Mouse (Mus musculus) ES-Bruce4 (cell line): ENCODE measurements around the gene Hvcn1. TPM values are rescaled to one million over a fixed set of nuclear protein-coding genes. Genes with fewer than 3 reads are reported as not detected.

Source experiments
- H3K27ac ChIP-seq: 2 replicates; pipeline ENCODE4 v1.5.1; 2012; ENCODE audit warnings: low read length, inconsistent platforms; ENCODE audit not compliant: insufficient read depth
- H3K27me3 ChIP-seq: 2 replicates; pipeline ENCODE4 v1.6.1; 2012; ENCODE audit warnings: mild to moderate bottlenecking, low read length, inconsistent platforms; ENCODE audit not compliant: control insufficient read depth, poor library complexity, insufficient read depth, severe bottlenecking
- H3K36me3 ChIP-seq: 2 replicates; pipeline ENCODE4 v1.6.1; 2012; ENCODE audit warnings: inconsistent platforms, mild to moderate bottlenecking, low read length, moderate library complexity; ENCODE audit not compliant: control insufficient read depth, poor library complexity, insufficient read depth, severe bottlenecking
- H3K4me1 ChIP-seq: one replicate; pipeline ENCODE4 v1.8.1; 2011; ENCODE audit warnings: low read length; ENCODE audit not compliant: control insufficient read depth, insufficient read depth
- H3K4me3 ChIP-seq: 2 replicates; pipeline ENCODE4 v1.5.1; 2011; ENCODE audit warnings: low read depth, mild to moderate bottlenecking, low read length
- H3K9ac ChIP-seq: 2 replicates; pipeline ENCODE4 v1.6.1; 2012; ENCODE audit warnings: low read depth, mild to moderate bottlenecking, inconsistent platforms; ENCODE audit not compliant: poor library complexity, severe bottlenecking
- H3K9me3 ChIP-seq: replicated peaks from 2 replicates; pipeline ENCODE4 v1.6.1; 2012; ENCODE audit warnings: mild to moderate bottlenecking, low read length, inconsistent platforms; ENCODE audit not compliant: control insufficient read depth, poor library complexity, insufficient read depth, severe bottlenecking
- CTCF ChIP-seq: IDR thresholded peaks from one replicate; pipeline ENCODE4 v1.8.1; 2011; ENCODE audit warnings: low read depth, low read length
- EP300 ChIP-seq: IDR thresholded peaks from 2 replicates; pipeline ENCODE4 v1.6.1; 2011; ENCODE audit warnings: low read depth, low read length; ENCODE audit not compliant: insufficient read depth
- POLR2A ChIP-seq: IDR thresholded peaks from one replicate; pipeline ENCODE4 v1.8.1; 2011; ENCODE audit warnings: low read length; ENCODE audit not compliant: insufficient read depth
- polyA plus RNA-seq: library from polyadenylated mRNA; stranded (reverse); fragments of >200 nt; gene quantifications from 2 replicates; pipeline ENCODE4 v1.2.4, GENCODE M21; 2011; ENCODE audit warnings: low read depth; ENCODE audit not compliant: missing spikeins, insufficient read depth, insufficient read length

Hvcn1 gene
- polyA plus RNA-seq, 1 experiment: 10.6 TPM

DNA sequence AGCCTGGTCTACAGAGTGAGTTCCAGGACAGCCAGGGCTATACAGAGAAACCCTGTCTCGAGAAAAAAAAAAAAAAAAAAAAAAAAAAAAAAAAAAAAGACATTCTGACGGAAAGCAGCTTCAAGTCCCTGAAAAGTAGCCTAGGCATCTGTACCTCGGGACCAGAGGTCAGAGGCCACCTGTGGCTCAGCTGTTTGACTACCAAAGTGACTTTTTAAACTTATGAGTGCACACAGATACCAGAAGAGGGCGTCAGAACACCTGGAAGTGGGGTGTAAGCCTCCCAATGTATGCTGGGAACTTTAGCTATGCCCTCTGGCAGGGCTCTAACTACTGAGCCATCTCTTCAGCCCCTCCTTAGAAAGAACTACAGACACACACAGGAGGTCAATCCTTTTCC, 14.3 kb upstream of the Hvcn1 start:
- H3K36me3 ChIP-seq: no peaks in the 10 kb centered on the region
- 0 out of 2 replicates have a peak, but pooled peaks cover 3% of the 10 kb centered on the region for H3K9me3 ChIP-seq
- H3K27ac ChIP-seq: peak overlapping the region; percentile 84; the same call in 1 of the 2 replicates
- H3K9ac ChIP-seq: no peak overlapping the region
- no peaks in the 10 kb centered on the region for H3K27me3 ChIP-seq
- H3K4me1 ChIP-seq: peaks cover 7% of the 10 kb centered on the region
- TF ChIP-seq EP300 (no peak), POLR2A (no peak), CTCF (peak; percentile 8)
- H3K4me3 ChIP-seq: no peak overlapping the region

- Histone ChIP-seq H3K27ac (no peak overlapping the region), H3K9ac (no peak overlapping the region)
Measured at GRCm38 (mm10) chr5:122200872-122201271, 5.7 kb upstream of the Hvcn1 start.

GRCm38 (mm10) chr5:122201904-122202303, 4.7 kb upstream of the Hvcn1 start:
- no peaks in the 10 kb centered on the region for H3K4me1 ChIP-seq
- TF ChIP-seq EP300: no peak
- H3K27ac ChIP-seq: no peak overlapping the region
- H3K9ac ChIP-seq: no peak overlapping the region
- H3K27me3 ChIP-seq: no peaks in the 10 kb centered on the region
- peaks cover 4% of the 10 kb centered on the region for H3K9me3 ChIP-seq
- H3K4me3 ChIP-seq: no peak overlapping the region
- no peaks in the 10 kb centered on the region for H3K36me3 ChIP-seq

More at GRCm38 (mm10) chr5:122200872-122201271, 5.7 kb upstream of the Hvcn1 start:
- no peak for TF ChIP-seq EP300
- TF ChIP-seq CTCF: no peak
- no peak for TF ChIP-seq POLR2A
- peaks cover 4% of the 10 kb centered on the region for H3K9me3 ChIP-seq
- H3K4me1 ChIP-seq: no peaks in the 10 kb centered on the region
- no peak overlapping the region for H3K4me3 ChIP-seq
- no peaks in the 10 kb centered on the region for H3K36me3 ChIP-seq
- H3K27me3 ChIP-seq: no peaks in the 10 kb centered on the region

DNA sequence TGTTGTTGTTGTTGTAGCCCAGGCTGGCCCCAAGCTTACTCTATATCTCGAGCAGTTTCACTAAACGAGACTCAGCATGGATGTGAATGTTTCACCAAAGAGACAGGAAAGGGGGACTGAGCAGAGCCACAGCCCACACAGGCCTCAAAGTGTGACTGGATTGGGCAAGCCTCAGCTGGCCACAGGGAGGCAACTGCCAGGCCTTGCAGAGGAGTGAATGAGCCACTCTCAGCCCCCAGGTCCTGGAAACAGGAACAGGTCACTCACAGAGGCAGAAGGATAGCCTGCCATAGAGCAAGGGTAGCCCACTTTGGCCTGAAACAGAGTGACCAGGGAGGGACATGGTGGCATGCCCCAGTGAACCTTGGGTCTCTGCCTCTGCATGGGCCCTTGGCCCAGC, 2.4 kb upstream of the Hvcn1 start:
- Histone ChIP-seq H3K27ac (no peak overlapping the region), H3K9me3 (peaks cover 4% of the 10 kb centered on the region), H3K9ac (no peak overlapping the region), H3K4me3 (no peak overlapping the region), H3K27me3 (no peaks in the 10 kb centered on the region), H3K4me1 (no peaks in the 10 kb centered on the region), H3K36me3 (no peaks in the 10 kb centered on the region)
- TF ChIP-seq EP300: no peak
- TF ChIP-seq CTCF: no peak
- no peak for TF ChIP-seq POLR2A

DNA sequence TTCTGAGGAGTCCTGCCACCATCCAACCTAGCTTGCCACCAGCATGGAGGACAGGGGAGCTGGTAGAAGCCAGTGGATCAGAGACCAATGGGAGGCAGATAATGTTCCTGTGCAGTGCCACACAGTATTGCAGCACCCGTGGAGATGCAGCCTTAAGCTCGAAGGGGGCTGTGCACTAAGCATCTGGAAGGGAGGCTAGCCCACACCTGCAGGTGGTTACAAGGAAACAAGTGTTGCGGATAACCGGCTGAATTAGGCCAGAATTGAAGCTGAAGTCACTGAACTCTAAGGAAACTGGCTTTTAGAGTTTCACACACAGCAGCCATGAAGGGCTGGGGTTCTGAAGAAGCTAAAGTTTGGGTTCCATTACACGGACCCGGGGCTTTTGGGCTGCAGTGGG, 2.3 kb downstream of the Hvcn1 start:
- Histone ChIP-seq H3K4me3 (0 out of 2 replicates have a peak overlapping the region, but pooled peaks have one; percentile 13), H3K9me3 (no peaks in the 10 kb centered on the region), H3K9ac (peak overlapping the region; percentile 24), H3K36me3 (no peaks in the 10 kb centered on the region), H3K27ac (peak overlapping the region; percentile 94), H3K4me1 (peaks cover 4% of the 10 kb centered on the region), H3K27me3 (no peaks in the 10 kb centered on the region)
- TF ChIP-seq CTCF: no peak

- TF ChIP-seq POLR2A (peak; percentile 18), EP300 (0 out of 2 replicates have a peak, but pooled peaks have one; percentile 52), CTCF (no peak)
- peak overlapping the region; percentile 24 for H3K9ac ChIP-seq
- H3K9me3 ChIP-seq: no peaks in the 10 kb centered on the region
- H3K4me1 ChIP-seq: peaks cover 4% of the 10 kb centered on the region
- H3K36me3 ChIP-seq: no peaks in the 10 kb centered on the region
- peak overlapping the region; percentile 43 for H3K4me3 ChIP-seq
- peak overlapping the region; percentile 94 for H3K27ac ChIP-seq
- no peaks in the 10 kb centered on the region for H3K27me3 ChIP-seq
Measured at GRCm38 (mm10) chr5:122209591-122210368, 3.2 kb downstream of the Hvcn1 start.
